Mouse (Mus musculus): ENCODE measurements around the gene Rnase9.

DNA sequence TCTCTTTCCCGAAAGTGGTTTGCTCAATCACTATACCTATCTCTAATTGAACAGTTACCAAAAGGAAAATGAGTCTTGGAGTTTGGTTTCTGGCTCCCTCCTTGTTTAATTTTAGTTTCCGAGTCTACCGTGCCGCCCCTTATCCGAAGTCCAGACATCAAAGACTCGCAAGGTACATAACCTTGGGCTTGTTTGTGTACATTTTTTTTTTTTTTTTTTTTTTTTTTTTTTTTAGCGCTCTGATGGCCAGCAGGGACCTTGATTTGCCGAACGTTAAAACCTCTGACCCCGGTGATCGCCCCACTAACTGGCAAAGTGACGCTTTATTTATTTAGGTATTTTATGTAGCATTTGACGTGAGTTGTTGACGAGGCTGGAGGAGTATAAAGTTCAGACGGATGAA is 48.0 kb upstream of the Rnase9 start:
- TF ChIP-seq FLI1 (IDR thresholded peaks at IDR 0.05; ENCODE audit: low read length) (no peak), GATA1 (IDR thresholded peaks at IDR 0.05; ENCODE audit: borderline replicate concordance, low read length) (no peak)
